Mouse (Mus musculus): Measurements from ENCODE around the gene M1ap. TPM values are rescaled to one million over a fixed set of nuclear protein-coding genes. Genes with fewer than 3 reads are reported as not detected.

M1ap gene
- polyA plus RNA-seq, 1 experiment from 2014 or later = 8.2 TPM

DNA sequence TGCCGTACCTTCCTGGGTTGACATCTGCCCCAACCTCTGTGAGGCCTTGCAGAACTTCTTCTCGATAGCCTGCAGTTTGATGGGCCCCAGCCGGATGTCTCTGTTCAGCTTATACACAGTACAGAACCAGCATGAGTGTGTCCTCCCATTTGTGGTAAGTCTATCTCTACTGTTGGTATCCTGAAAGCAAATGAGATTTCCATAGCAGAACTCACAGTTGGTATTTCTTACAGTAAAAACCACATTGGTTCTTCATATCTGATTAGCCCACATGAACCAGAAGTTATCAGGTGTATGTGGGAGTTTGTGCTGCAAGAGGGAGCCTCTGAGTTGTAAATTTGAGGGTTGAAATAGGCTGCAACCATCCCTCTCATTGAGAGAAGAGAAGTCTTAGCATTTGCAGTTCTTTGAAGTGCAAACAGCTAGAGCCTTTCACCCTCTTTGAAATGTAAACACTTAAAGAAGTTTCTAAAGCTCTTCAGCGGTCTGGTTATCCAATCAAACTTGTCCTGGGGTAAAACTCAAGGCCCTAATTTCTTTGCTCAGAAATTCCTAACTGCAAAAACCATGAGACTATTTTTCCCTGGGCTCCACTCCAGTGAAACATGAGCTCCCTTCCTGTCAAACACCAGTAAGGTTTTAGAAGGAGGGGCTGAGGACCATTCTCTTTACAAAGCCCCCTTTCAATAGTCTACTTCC lies 10.0 kb downstream of the M1ap start:
- 47% methylated on average over 4 of the region's 4 CpGs for WGBS
- H3K4me2 ChIP-seq = no peak overlapping the region
- no peak for ATAC-seq (replicated peaks; ENCODE audit: low FRiP score)
- no peaks in the 10 kb centered on the region for H3K9me3 ChIP-seq (ENCODE audit: control insufficient read depth, low read length)
- no peak overlapping the region for H3K27ac ChIP-seq (ENCODE audit: low read depth, low read length)
- H3K27me3 ChIP-seq (replicated peaks; ENCODE audit: control insufficient read depth, insufficient read depth, low read length) = no peaks in the 10 kb centered on the region
- H3K4me3 ChIP-seq (ENCODE audit: low read depth, low read length) = no peak overlapping the region
- no peak for DNase-seq (ENCODE audit: low spot score)
- no peaks in the 10 kb centered on the region for H3K36me3 ChIP-seq (ENCODE audit: control insufficient read depth, insufficient read depth, low read length)
- H3K4me1 ChIP-seq (replicated peaks; ENCODE audit: control insufficient read depth, insufficient read depth, low read length) = no peaks in the 10 kb centered on the region
- H3K9ac ChIP-seq (ENCODE audit: low read depth, low read length) = no peak overlapping the region

DNA sequence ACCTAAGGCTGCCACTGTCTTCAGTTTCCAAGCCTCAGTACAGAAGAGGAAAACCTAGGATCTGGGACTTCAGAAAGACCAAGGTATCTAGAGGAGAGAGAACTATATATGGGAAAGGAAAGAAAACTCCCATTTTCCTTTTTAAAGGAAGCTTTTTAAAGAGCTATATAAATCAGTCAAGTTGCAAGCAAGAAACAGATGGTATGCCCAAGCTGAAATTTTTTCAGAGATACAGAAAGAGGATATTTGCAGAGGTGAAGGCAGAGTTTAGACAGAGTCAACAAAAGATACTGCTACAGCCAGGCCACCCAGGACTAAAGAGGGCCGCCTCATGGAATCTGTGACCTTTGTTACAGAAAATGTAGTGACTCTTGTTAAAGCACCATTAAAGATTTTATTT lies 15.0 kb downstream of the M1ap start:
- Histone ChIP-seq H3K4me2 (no peak overlapping the region), H3K9me3 (ENCODE audit: control insufficient read depth, low read length) (no peaks in the 10 kb centered on the region), H3K27me3 (replicated peaks; ENCODE audit: control insufficient read depth, insufficient read depth, low read length) (no peaks in the 10 kb centered on the region), H3K36me3 (ENCODE audit: control insufficient read depth, insufficient read depth, low read length) (no peaks in the 10 kb centered on the region), H3K9ac (ENCODE audit: low read depth, low read length) (no peak overlapping the region), H3K27ac (ENCODE audit: low read depth, low read length) (no peak overlapping the region), H3K4me3 (ENCODE audit: low read depth, low read length) (no peak overlapping the region), H3K4me1 (replicated peaks; ENCODE audit: control insufficient read depth, insufficient read depth, low read length) (no peaks in the 10 kb centered on the region)
- WGBS = 60% methylated on average over 1 of the region's 1 CpGs
- DNase-seq (ENCODE audit: low spot score) = no peak
- no peak for ATAC-seq (replicated peaks; ENCODE audit: low FRiP score)

DNA sequence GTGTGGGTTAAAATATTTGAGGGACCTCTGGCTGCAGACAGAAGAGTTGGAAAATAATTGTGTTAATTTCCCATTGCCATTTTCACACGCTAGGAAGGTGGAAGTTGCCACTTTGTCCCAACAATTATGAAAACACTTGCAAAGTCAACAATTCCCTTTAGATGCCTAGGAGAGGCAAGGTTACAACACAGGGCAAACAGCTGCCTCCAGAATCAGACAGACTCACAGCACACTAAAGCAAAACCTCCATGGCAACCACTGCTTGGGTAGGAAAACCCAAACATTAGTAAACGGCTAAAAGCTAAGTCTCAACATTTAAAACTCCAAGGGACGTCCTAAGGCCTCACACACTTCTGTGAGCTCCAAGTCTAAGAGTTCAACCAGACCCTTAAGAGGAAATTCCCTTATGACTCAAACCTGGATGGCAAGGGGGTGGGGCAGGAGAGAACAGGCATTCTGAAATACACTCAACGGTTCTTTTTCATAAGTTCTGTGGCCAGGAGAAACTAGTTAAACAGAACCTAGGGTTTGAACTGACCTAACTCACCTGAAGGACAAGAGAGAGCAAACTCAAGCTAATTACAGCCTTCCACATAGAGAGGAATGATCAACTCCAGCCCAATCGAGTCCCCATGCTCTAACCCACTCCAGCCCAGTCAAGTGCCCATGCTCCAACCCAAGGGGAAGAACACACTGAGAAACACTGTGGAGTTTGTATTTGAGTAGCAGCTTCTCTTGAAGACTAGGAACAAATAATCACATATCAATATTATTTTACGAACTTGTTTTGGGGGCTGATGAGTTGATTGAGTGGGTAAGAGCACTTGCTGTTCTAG lies 22.8 kb downstream of the M1ap start:
- no peaks in the 10 kb centered on the region for H3K36me3 ChIP-seq (ENCODE audit: control insufficient read depth, insufficient read depth, low read length)
- WGBS = 69% methylated on average over 6 of the region's 6 CpGs
- H3K4me3 ChIP-seq (ENCODE audit: low read depth, low read length) = no peak overlapping the region
- H3K9me3 ChIP-seq (ENCODE audit: control insufficient read depth, low read length) = no peaks in the 10 kb centered on the region
- ATAC-seq (replicated peaks; ENCODE audit: low FRiP score) (no peak), DNase-seq (ENCODE audit: low spot score) (no peak)
- no peak overlapping the region for H3K27ac ChIP-seq (ENCODE audit: low read depth, low read length)
- H3K4me1 ChIP-seq (replicated peaks; ENCODE audit: control insufficient read depth, insufficient read depth, low read length) = no peaks in the 10 kb centered on the region
- H3K4me2 ChIP-seq = no peak overlapping the region
- H3K27me3 ChIP-seq (replicated peaks; ENCODE audit: control insufficient read depth, insufficient read depth, low read length) = no peaks in the 10 kb centered on the region
- H3K9ac ChIP-seq (ENCODE audit: low read depth, low read length) = no peak overlapping the region

DNA sequence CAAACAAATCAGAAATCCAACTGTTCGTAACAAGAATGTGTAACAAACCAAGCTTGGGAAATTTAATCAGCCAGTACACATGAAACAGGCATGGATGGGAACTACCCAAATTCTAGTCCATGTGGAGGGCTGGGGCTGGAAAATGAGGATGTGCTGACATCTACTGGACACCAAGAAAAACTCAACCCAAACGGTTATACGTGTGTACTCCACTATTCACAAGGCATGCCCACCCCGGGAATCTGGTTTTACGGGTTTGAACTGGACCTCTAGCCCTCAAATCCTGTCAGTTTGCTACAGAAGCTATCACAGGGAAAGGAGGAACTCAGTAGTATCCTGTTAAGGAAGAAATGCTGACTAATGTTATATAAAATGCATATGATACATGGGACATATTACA lies 24.3 kb downstream of the M1ap start:
- no peak overlapping the region for H3K9ac ChIP-seq (ENCODE audit: low read depth, low read length)
- DNase-seq (ENCODE audit: low spot score) (peak; percentile 45), ATAC-seq (replicated peaks; ENCODE audit: low FRiP score) (no peak; the same call in 1 of the 2 replicates)
- no peaks in the 10 kb centered on the region for H3K9me3 ChIP-seq (ENCODE audit: control insufficient read depth, low read length)
- no peak overlapping the region for H3K4me2 ChIP-seq
- no peak overlapping the region for H3K4me3 ChIP-seq (ENCODE audit: low read depth, low read length)
- H3K27me3 ChIP-seq (replicated peaks; ENCODE audit: control insufficient read depth, insufficient read depth, low read length) = no peaks in the 10 kb centered on the region
- H3K4me1 ChIP-seq (replicated peaks; ENCODE audit: control insufficient read depth, insufficient read depth, low read length) = no peaks in the 10 kb centered on the region
- 16% methylated on average over 5 of the region's 5 CpGs for WGBS
- H3K36me3 ChIP-seq (ENCODE audit: control insufficient read depth, insufficient read depth, low read length) = no peaks in the 10 kb centered on the region
- no peak overlapping the region for H3K27ac ChIP-seq (ENCODE audit: low read depth, low read length)

DNA sequence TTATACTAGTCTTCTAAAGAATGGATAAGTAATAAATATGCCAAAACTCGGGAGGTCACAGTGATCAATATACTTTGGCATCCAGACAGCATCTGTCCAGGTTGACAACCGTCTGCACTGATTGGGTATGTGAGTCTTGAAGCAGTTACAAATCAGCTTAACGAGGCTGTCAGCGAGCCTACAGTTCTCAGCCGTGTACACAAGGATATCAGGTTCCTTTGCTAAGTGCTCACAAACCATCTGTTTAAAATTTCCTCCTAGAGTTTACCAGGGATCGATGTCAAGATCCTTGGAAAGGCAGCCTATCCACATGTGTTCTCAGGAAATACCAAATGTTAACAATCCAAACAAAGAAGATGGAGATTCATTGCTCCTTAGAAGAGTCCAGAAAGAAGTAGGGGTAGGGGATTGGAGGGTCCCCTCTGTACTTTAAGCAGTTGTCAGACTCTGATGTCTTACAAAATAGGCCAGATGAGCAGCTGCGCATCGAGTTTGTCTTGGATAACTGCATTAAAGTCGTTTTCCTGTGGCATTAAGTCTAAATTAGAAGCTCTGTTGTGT lies 40.8 kb downstream of the M1ap start:
- Histone ChIP-seq H3K27me3 (replicated peaks; ENCODE audit: control insufficient read depth, insufficient read depth, low read length) (no peaks in the 10 kb centered on the region), H3K4me3 (ENCODE audit: low read depth, low read length) (no peak overlapping the region), H3K4me2 (no peak overlapping the region), H3K27ac (ENCODE audit: low read depth, low read length) (no peak overlapping the region), H3K9me3 (ENCODE audit: control insufficient read depth, low read length) (no peaks in the 10 kb centered on the region), H3K9ac (ENCODE audit: low read depth, low read length) (no peak overlapping the region), H3K4me1 (replicated peaks; ENCODE audit: control insufficient read depth, insufficient read depth, low read length) (no peaks in the 10 kb centered on the region), H3K36me3 (ENCODE audit: control insufficient read depth, insufficient read depth, low read length) (no peaks in the 10 kb centered on the region)
- DNase-seq (ENCODE audit: low spot score) (no peak), ATAC-seq (replicated peaks; ENCODE audit: low FRiP score) (no peak)
- 42% methylated on average over 9 of the region's 9 CpGs for WGBS

DNA sequence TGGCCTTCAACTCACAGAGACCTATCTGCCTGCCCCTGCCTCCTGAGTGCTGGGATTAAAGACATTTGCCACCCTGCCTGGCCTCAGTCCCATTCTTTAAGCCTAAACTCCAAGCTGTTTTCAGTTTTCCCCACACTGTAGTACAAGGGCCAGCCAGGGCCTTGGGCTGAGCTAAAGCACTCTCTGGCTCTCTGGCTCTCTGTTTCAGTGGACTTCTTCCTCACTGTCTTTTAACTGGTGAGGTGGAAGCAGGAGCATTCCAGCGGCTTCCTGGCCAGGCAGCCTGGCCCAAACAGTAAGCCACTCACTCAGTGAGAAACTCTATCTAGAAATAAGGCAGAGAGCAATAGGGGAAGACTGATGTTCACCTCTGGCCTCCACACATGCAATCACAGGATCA lies 47.0 kb downstream of the M1ap start:
- H3K27ac ChIP-seq (ENCODE audit: low read depth, low read length) = no peak overlapping the region
- H3K4me3 ChIP-seq (ENCODE audit: low read depth, low read length) = no peak overlapping the region
- WGBS = 27% methylated on average over 1 of the region's 1 CpGs
- H3K9me3 ChIP-seq (ENCODE audit: control insufficient read depth, low read length) = no peaks in the 10 kb centered on the region
- DNase-seq (ENCODE audit: low spot score) = no peak
- no peak for ATAC-seq (replicated peaks; ENCODE audit: low FRiP score)
- no peak overlapping the region for H3K9ac ChIP-seq (ENCODE audit: low read depth, low read length)
- no peak overlapping the region for H3K4me2 ChIP-seq
- no peaks in the 10 kb centered on the region for H3K27me3 ChIP-seq (replicated peaks; ENCODE audit: control insufficient read depth, insufficient read depth, low read length)
- no peaks in the 10 kb centered on the region for H3K36me3 ChIP-seq (ENCODE audit: control insufficient read depth, insufficient read depth, low read length)
- H3K4me1 ChIP-seq (replicated peaks; ENCODE audit: control insufficient read depth, insufficient read depth, low read length) = peaks cover 8% of the 10 kb centered on the region

DNA sequence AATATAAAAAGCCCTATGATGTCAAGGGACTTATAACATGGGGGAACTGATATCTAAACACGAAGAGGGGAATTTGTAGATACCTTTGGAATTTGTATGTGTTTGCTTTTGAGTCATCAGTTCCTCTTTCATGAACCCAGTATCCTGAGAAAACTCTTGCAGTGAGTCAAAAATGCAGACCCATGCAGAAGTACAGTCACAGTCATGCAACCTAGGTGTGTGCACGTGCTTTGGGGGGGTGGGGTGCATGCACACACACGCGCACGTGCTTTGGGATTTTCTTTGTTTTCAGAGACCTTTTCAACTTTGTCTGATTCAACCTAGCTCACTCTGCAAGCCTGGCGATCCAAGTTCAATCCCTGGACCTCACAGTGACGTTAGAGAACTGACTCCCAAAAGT lies 47.7 kb downstream of the M1ap start:
- Histone ChIP-seq H3K36me3 (ENCODE audit: control insufficient read depth, insufficient read depth, low read length) (no peaks in the 10 kb centered on the region), H3K27ac (ENCODE audit: low read depth, low read length) (no peak overlapping the region), H3K4me1 (replicated peaks; ENCODE audit: control insufficient read depth, insufficient read depth, low read length) (peaks cover 8% of the 10 kb centered on the region), H3K27me3 (replicated peaks; ENCODE audit: control insufficient read depth, insufficient read depth, low read length) (no peaks in the 10 kb centered on the region), H3K4me2 (no peak overlapping the region), H3K9ac (ENCODE audit: low read depth, low read length) (no peak overlapping the region), H3K9me3 (ENCODE audit: control insufficient read depth, low read length) (no peaks in the 10 kb centered on the region), H3K4me3 (ENCODE audit: low read depth, low read length) (no peak overlapping the region)
- ATAC-seq (replicated peaks; ENCODE audit: low FRiP score) (no peak), DNase-seq (ENCODE audit: low spot score) (no peak)
- 75% methylated on average over 7 of the region's 7 CpGs for WGBS

DNA sequence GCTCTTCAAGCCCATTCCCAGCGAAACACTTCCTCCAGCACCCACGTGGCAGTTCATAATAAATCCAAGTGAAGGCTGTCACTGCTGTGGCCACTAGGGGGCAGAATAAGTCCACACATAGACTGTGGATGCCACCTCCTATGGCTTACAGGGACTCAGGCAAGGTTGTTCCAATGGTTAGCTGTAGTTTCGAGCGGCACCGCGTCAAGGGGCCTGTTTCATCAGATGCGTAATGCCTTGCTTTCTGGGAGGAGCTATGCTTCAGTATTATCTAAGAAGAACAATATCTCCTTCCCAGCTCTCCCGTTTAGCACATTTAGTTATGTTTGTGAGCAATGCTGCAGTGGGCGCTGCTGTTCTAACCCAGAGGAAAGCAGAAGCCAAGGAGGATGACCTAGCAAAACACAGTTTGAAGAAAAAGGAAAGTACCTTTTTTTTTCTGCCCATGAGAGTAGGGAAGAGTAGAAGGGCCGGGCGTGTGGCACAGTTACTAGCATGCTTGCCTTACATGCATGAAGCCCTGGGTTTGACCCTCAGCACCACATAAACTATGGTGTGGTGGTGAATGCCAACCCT lies 50.1 kb downstream of the M1ap start:
- peak; percentile 86 for DNase-seq (ENCODE audit: low spot score)
- H3K4me2 ChIP-seq = peak overlapping the region; percentile 55
- H3K27me3 ChIP-seq (replicated peaks; ENCODE audit: control insufficient read depth, insufficient read depth, low read length) = no peaks in the 10 kb centered on the region
- ATAC-seq (replicated peaks; ENCODE audit: low FRiP score) = peak; percentile 96
- H3K36me3 ChIP-seq (ENCODE audit: control insufficient read depth, insufficient read depth, low read length) = no peaks in the 10 kb centered on the region
- H3K27ac ChIP-seq (ENCODE audit: low read depth, low read length) = peak overlapping the region; percentile 88
- no peaks in the 10 kb centered on the region for H3K9me3 ChIP-seq (ENCODE audit: control insufficient read depth, low read length)
- peak overlapping the region; percentile 55 for H3K9ac ChIP-seq (ENCODE audit: low read depth, low read length)
- peak overlapping the region; percentile 16 for H3K4me3 ChIP-seq (ENCODE audit: low read depth, low read length)
- H3K4me1 ChIP-seq (replicated peaks; ENCODE audit: control insufficient read depth, insufficient read depth, low read length) = peaks cover 8% of the 10 kb centered on the region
- 6% methylated on average over 11 of the region's 11 CpGs for WGBS

All from liver, embryonic 11.5 days (tissue).